Mouse (Mus musculus) mammary gland, adult 2 months (tissue): ENCODE results near the gene Prpf38b. TPM values are rescaled to one million over a fixed set of nuclear protein-coding genes. Genes with fewer than 3 reads are reported as not detected.

Experiments used
- polyA plus RNA-seq: library from polyadenylated mRNA; depleted of rRNA; stranded (reverse); fragments of >200 nt; gene quantifications from 2 replicates; pipeline ENCODE4 v1.2.3, GENCODE M21; 2012; ENCODE audit warnings: low replicate concordance; rRNA removed

The Prpf38b gene
- 40.0 and 126 TPM in 2 replicates for polyA plus RNA-seq

GRCm38 (mm10) chr3:108911548-108912413 is at the start of gene Prpf38b:
Prpf38b (minus strand) TSS chr3:108911727.

DNA sequence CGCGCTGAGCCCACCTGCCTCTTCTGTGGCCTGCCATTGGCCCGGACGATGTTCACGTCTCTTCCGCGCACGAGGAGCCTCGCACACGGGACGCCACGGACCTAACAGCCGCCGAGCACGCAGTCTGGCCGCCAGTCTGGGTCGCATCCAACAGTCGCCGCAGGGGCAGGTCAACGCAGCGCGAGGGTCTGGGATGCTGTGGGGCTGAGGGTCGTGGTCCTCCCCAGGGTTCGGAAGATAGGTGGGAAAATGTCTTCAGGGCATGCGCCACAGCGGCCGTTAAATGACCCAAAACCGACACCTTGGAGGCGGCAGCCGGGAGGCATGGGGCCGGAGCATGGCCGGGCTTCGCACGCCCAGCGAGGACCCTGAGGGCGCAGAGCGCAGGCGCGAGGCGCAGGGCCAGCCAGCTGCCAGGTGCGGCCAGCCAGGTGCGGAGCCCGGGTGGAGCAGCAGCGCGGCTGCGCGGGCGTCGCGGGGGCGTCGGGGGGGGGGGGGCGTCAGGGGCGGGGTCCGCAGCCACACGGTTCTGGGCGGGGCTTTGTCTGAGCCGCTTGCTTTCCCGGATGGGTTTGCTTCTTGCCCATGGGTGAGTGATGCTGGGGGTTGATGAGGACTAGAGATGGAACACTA is 28.6 kb upstream of the Prpf38b start, which contains the start of gene Gm9857:
TSS of gene Gm9857 (minus strand) at position 445 of the 633 bp plus-strand sequence.

DNA sequence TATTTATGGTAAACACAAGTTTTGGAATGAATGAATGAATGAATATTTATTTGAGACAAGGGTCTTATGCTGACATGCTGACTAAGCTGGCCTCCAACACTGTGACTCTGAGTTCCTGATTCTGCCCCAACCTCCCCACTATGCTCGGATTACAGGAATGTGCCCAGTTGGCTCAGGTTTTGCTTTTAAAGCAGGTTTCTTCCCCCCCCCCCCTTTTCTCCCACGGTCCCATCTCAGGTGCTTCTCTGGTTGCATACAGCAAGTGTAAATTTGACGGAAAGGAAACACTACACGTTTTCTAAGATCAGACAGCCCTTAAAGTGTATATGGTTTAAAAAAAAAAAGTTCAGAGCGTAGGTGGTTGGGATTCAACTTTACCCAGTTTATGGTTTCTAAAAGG is 28.0 kb upstream of the Prpf38b start, which contains the start of gene Henmt1:
TSS of gene Henmt1 (plus strand) at position 301 of the 400 bp plus-strand sequence.

DNA sequence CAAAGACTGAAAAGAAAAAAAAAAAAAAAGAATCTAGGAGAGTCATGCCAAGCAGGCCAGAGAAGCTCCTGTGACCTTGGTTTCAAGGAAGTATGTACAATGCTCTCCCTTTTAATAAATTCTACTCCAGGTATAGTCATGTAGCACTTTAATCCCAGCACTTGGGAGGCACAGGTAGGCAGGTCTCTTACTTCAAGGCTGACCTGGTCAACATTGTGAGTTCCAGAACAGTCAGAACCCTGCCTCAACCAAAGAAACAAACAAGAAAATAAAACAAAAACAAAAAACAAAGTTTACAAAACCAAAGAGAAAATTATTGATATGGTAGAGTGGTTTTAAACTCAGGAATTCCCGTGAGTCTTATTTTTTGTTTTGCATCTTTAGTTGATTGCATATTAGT is 21.6 kb downstream of the Prpf38b start, which contains the start of gene Fndc7:
TSS of gene Fndc7 (minus strand) at position 101 of the 400 bp plus-strand sequence.

Other genes with a start within 250 kb of the Prpf38b start
- gene Gpsm2, start 189.4 kb downstream of the Prpf38b start, polyA plus RNA-seq: 2.8 and 4.0 TPM in 2 replicates
- 0.10 and 0.36 TPM in 2 replicates for gene Aknad1, start 172.1 kb downstream of the Prpf38b start, polyA plus RNA-seq
- gene Stxbp3, start 71.2 kb downstream of the Prpf38b start, polyA plus RNA-seq: 5.3 and 14.7 TPM in 2 replicates
- gene Fndc7, start 21.7 kb downstream of the Prpf38b start, polyA plus RNA-seq: 0.65 and 2.3 TPM in 2 replicates
- gene Henmt1, start 28.1 kb upstream of the Prpf38b start, polyA plus RNA-seq: 0.08 and 0.23 TPM in 2 replicates
- gene Gm9857, start 28.7 kb upstream of the Prpf38b start, polyA plus RNA-seq: not detected in 2 replicates
- 7.0 and 17.5 TPM in 2 replicates for gene Fam102b, start 115.9 kb upstream of the Prpf38b start, polyA plus RNA-seq
- not detected in 2 replicates for gene Slc25a54, start 168.7 kb upstream of the Prpf38b start, polyA plus RNA-seq
- gene Slc25a24, start 211.4 kb upstream of the Prpf38b start, polyA plus RNA-seq: 5.7 and 11.2 TPM in 2 replicates